Mouse (Mus musculus): ENCODE measurements around the gene Gm28308. TPM values are rescaled to one million over a fixed set of nuclear protein-coding genes. Genes with fewer than 3 reads are reported as not detected.

Gm28308 gene
- total RNA-seq, 1 experiment from 2014 or later = not detected

- ATAC-seq (replicated peaks; ENCODE audit: low read depth, poor library complexity, severe bottlenecking) = no peak
Measured at GRCm38 (mm10) chr6:52234428-52235140, 21.4 kb upstream of the Gm28308 start.

GRCm38 (mm10) chr6:52233546-52234427, 20.6 kb upstream of the Gm28308 start:
- ATAC-seq (replicated peaks; ENCODE audit: low read depth, poor library complexity, severe bottlenecking) = 0 out of 2 replicates have a peak, but pooled peaks have one; percentile 16

- ATAC-seq (replicated peaks; ENCODE audit: low read depth, poor library complexity, severe bottlenecking) = no peak
Measured at GRCm38 (mm10) chr6:52232984-52233545, 19.9 kb upstream of the Gm28308 start.

- peak; percentile 22; the same call in 1 of the 2 replicates for ATAC-seq (replicated peaks; ENCODE audit: low read depth, poor library complexity, severe bottlenecking)
Measured at GRCm38 (mm10) chr6:52232568-52232965, 19.4 kb upstream of the Gm28308 start.

- no peak for ATAC-seq (replicated peaks; ENCODE audit: low read depth, poor library complexity, severe bottlenecking)
Measured at GRCm38 (mm10) chr6:52231885-52232567, 18.9 kb upstream of the Gm28308 start.

- ATAC-seq (replicated peaks; ENCODE audit: low read depth, poor library complexity, severe bottlenecking) = no peak
Measured at GRCm38 (mm10) chr6:52230516-52231165, 17.5 kb upstream of the Gm28308 start, which contains the start of gene Hoxa9. Gene Hoxa9 (minus strand): TSS chr6:52231089.

GRCm38 (mm10) chr6:52229558-52230416, 16.6 kb upstream of the Gm28308 start:
- no peak for ATAC-seq (replicated peaks; ENCODE audit: low read depth, poor library complexity, severe bottlenecking)

- ATAC-seq (replicated peaks; ENCODE audit: low read depth, poor library complexity, severe bottlenecking) = no peak; the same call in 1 of the 2 replicates
Measured at GRCm38 (mm10) chr6:52228475-52229465, 15.6 kb upstream of the Gm28308 start.

GRCm38 (mm10) chr6:52227470-52228222, 14.5 kb upstream of the Gm28308 start:
- ATAC-seq (replicated peaks; ENCODE audit: low read depth, poor library complexity, severe bottlenecking) = no peak

GRCm38 (mm10) chr6:52226569-52227257, 13.6 kb upstream of the Gm28308 start:
- ATAC-seq (replicated peaks; ENCODE audit: low read depth, poor library complexity, severe bottlenecking) = no peak

- ATAC-seq (replicated peaks; ENCODE audit: low read depth, poor library complexity, severe bottlenecking) = peak; percentile 57
Measured at GRCm38 (mm10) chr6:52225612-52226568, 12.8 kb upstream of the Gm28308 start.

GRCm38 (mm10) chr6:52224895-52225611, 11.9 kb upstream of the Gm28308 start:
- ATAC-seq (replicated peaks; ENCODE audit: low read depth, poor library complexity, severe bottlenecking) = no peak

- no peak for ATAC-seq (replicated peaks; ENCODE audit: low read depth, poor library complexity, severe bottlenecking)
Measured at GRCm38 (mm10) chr6:52223939-52224760, 11.0 kb upstream of the Gm28308 start.

GRCm38 (mm10) chr6:52222729-52223128, 9.6 kb upstream of the Gm28308 start:
- no peak for ATAC-seq (replicated peaks; ENCODE audit: low read depth, poor library complexity, severe bottlenecking)

Measured in common myeloid progenitor, adult 5-6 weeks (primary cell).